Mouse (Mus musculus) forebrain, embryonic 12.5 days (tissue): ENCODE data around the gene Gpank1. TPM values are rescaled to one million over a fixed set of nuclear protein-coding genes. Genes with fewer than 3 reads are reported as not detected.

ENCODE experiments used
- ATAC-seq: fragments of 200-750 bp; cut with Nextera tagmentation; 2 replicates; pipeline ENCODE4 v1.8.0; 2017; ENCODE audit warnings: moderate TSS enrichment; ENCODE audit not compliant: low FRiP score
- H3K27ac ChIP-seq: fragments of 300-500 bp; sonication (generic); 2 replicates; pipeline ENCODE4 v1.5.1; 2016; ENCODE audit warnings: mild to moderate bottlenecking
- H3K27me3 ChIP-seq: fragments of 300-500 bp; sonication (generic); 2 replicates; pipeline ENCODE4 v1.6.1; 2016; ENCODE audit warnings: mild to moderate bottlenecking
- H3K36me3 ChIP-seq: fragments of 300-500 bp; sonication (generic); replicated peaks from 2 replicates; pipeline ENCODE4 v1.6.1; 2016; ENCODE audit warnings: mild to moderate bottlenecking
- H3K4me1 ChIP-seq: fragments of 300-500 bp; sonication (generic); 2 replicates; pipeline ENCODE4 v1.6.1; 2016
- H3K4me2 ChIP-seq: fragments of 300-500 bp; sonication (generic); 2 replicates; pipeline ENCODE4 v1.6.1; 2016; ENCODE audit warnings: mild to moderate bottlenecking, moderate library complexity
- H3K4me3 ChIP-seq: fragments of 300-500 bp; sonication (generic); replicated peaks from 2 replicates; pipeline ENCODE4 v1.5.1; 2016; ENCODE audit warnings: mild to moderate bottlenecking
- H3K9ac ChIP-seq: fragments of 300-500 bp; sonication (generic); 2 replicates; pipeline ENCODE4 v1.6.1; 2016; ENCODE audit warnings: mild to moderate bottlenecking
- H3K9me3 ChIP-seq: fragments of 300-500 bp; sonication (generic); 2 replicates; pipeline ENCODE4 v1.6.1; 2016
- WGBS: fragments of 180-500 bp; shearing (Covaris S2); methylation state at CpG from one replicate; pipeline ENCODE4 v1.1.7; 2016; 5-methylcytosine and 5-hydroxymethylcytosine counted together
- polyA plus RNA-seq: library from polyadenylated mRNA; unstranded; fragments of >200 nt; fragmentation: Nextera tagmentation; extraction: Ambion mirVana; gene quantifications from 2 replicates; pipeline ENCODE4 v1.2.1, GENCODE M21; 2016

Gpank1 gene
- polyA plus RNA-seq, result 27.4 and 28.1 TPM in 2 replicates

- no peaks in the 10 kb centered on the region for H3K9me3 ChIP-seq
- H3K27me3 ChIP-seq, result no peaks in the 10 kb centered on the region
- H3K4me2 ChIP-seq, result peak within 1 kb of the TSS; percentile 94
- peaks cover 47% of the 10 kb centered on the region for H3K36me3 ChIP-seq
- peak within 1 kb of the TSS; percentile 94 for H3K27ac ChIP-seq
- ATAC-seq, result peak; percentile 95
- 1% methylated on average over 49 of the region's 50 CpGs for WGBS
- peak within 1 kb of the TSS; percentile 98 for H3K4me3 ChIP-seq
- peaks cover 27% of the 10 kb centered on the region for H3K4me1 ChIP-seq
- peak within 1 kb of the TSS; percentile 98 for H3K9ac ChIP-seq
These were observed at the start of gene Gpank1 for GRCm38 (mm10) chr17:35121143-35121799. Gene Gpank1 (plus strand): TSS chr17:35121455.

DNA sequence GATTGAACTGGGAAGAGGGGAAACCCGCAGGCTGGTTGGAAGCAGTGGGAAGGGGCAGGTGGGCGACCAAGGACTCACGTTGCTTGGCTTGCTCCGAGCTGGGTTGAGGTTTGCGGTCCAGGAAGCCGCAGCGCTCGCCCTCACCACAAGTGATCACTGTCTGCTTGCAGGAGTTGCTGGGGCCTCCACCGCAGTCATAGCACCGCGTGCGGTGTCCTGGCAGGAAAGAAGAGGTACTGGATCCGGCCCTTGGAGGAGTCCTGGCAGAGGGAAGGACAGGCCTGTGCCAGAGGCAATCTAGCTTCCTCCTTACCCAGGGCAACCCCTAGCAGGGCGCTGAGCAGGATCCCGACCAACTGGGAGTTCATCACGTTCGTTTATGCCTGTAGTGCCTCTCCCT, 47.2 kb upstream of the Gpank1 start:
- no peaks in the 10 kb centered on the region for H3K9me3 ChIP-seq
- no peak overlapping the region for H3K27ac ChIP-seq
- H3K4me1 ChIP-seq, result peaks cover 21% of the 10 kb centered on the region
- H3K9ac ChIP-seq, result no peak overlapping the region
- peaks cover 36% of the 10 kb centered on the region for H3K27me3 ChIP-seq
- no peak overlapping the region for H3K4me3 ChIP-seq
- ATAC-seq, result no peak
- no peaks in the 10 kb centered on the region for H3K36me3 ChIP-seq
- 65% methylated on average over 17 of the region's 17 CpGs for WGBS
- H3K4me2 ChIP-seq, result no peak overlapping the region

DNA sequence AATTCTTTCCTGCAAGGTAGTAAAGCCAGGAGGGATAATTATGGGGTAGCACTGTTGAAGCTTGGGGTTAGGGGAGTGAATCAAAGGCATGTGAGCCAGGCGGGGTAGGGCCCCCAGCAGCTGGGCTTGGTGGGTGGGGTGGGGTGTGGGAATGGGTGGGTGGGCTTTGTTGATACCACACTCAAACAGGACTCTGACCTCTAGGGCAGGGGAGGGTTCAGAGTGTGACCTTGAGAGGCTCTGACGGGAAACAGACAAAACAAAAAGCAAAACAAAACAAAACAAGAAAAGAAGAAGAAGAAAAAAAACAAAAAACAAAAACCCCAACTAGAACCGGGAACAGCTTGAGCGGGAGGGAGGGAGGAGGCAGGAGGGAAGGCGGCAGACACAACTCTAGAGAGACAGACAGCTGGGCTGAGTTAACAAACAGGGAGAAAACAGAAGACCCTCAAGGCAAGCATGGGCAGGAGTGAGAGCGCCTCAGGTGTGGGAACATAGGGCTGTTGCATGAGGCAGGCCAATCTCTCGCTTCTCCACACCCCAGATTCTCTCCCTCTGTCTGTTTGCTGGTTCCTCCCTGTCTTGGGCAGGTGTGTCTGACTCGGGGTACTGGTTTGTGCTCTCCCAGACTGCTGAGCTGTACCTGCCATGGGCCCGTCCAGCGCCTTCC, 44.6 kb upstream of the Gpank1 start, which contains the start of gene Ly6g6e:
TSS of gene Ly6g6e (plus strand) at position 396 of the 670 bp plus-strand sequence.
- Histone ChIP-seq H3K4me2 (peak within 1 kb of the TSS; percentile 39), H3K9me3 (no peaks in the 10 kb centered on the region), H3K27ac (no peak within 1 kb of the TSS), H3K36me3 (no peaks in the 10 kb centered on the region), H3K4me1 (peaks cover 21% of the 10 kb centered on the region), H3K9ac (peak within 1 kb of the TSS; percentile 22; the same call in 1 of the 2 replicates), H3K4me3 (peak within 1 kb of the TSS; percentile 14; the same call in 1 of the 2 replicates), H3K27me3 (peaks cover 33% of the 10 kb centered on the region; the same call in 1 of the 2 replicates)
- ATAC-seq, result no peak
- WGBS, result 23% methylated on average over 10 of the region's 10 CpGs

GRCm38 (mm10) chr17:35077285-35077684, 44.0 kb upstream of the Gpank1 start:
- H3K4me2 ChIP-seq, result peak overlapping the region; percentile 39
- no peak overlapping the region for H3K27ac ChIP-seq
- H3K36me3 ChIP-seq, result no peaks in the 10 kb centered on the region
- WGBS, result 41% methylated on average over 2 of the region's 2 CpGs
- H3K4me1 ChIP-seq, result peaks cover 21% of the 10 kb centered on the region
- no peaks in the 10 kb centered on the region for H3K9me3 ChIP-seq
- no peak for ATAC-seq
- H3K9ac ChIP-seq, result peak overlapping the region; percentile 22; the same call in 1 of the 2 replicates
- H3K4me3 ChIP-seq, result no peak overlapping the region
- H3K27me3 ChIP-seq, result peaks cover 33% of the 10 kb centered on the region; the same call in 1 of the 2 replicates

GRCm38 (mm10) chr17:35077786-35078233, 43.4 kb upstream of the Gpank1 start, which contains the start of gene Ly6g6d:
Gene Ly6g6d (minus strand): TSS chr17:35078065.
- H3K4me3 ChIP-seq, result peak within 1 kb of the TSS; percentile 14; the same call in 1 of the 2 replicates

GRCm38 (mm10) chr17:35079778-35080177, 41.5 kb upstream of the Gpank1 start:
- ATAC-seq, result no peak
- 70% methylated on average over 9 of the region's 9 CpGs for WGBS
- no peaks in the 10 kb centered on the region for H3K36me3 ChIP-seq
- no peak overlapping the region for H3K4me2 ChIP-seq
- peaks cover 21% of the 10 kb centered on the region for H3K4me1 ChIP-seq
- H3K9ac ChIP-seq, result no peak overlapping the region
- H3K9me3 ChIP-seq, result no peaks in the 10 kb centered on the region
- no peak overlapping the region for H3K4me3 ChIP-seq
- peaks cover 33% of the 10 kb centered on the region; the same call in 1 of the 2 replicates for H3K27me3 ChIP-seq
- no peak overlapping the region for H3K27ac ChIP-seq

More at GRCm38 (mm10) chr17:35077786-35078233, 43.4 kb upstream of the Gpank1 start, which contains the start of gene Ly6g6d:
- Histone ChIP-seq H3K9me3 (no peaks in the 10 kb centered on the region), H3K4me2 (peak within 1 kb of the TSS; percentile 39), H3K27me3 (peaks cover 35% of the 10 kb centered on the region; the same call in 1 of the 2 replicates), H3K27ac (no peak within 1 kb of the TSS), H3K4me1 (peaks cover 21% of the 10 kb centered on the region), H3K36me3 (no peaks in the 10 kb centered on the region), H3K9ac (peak within 1 kb of the TSS; percentile 22; the same call in 1 of the 2 replicates)
- WGBS, result 11% methylated on average over 14 of the region's 14 CpGs
- ATAC-seq, result no peak

GRCm38 (mm10) chr17:35080248-35080647, 41.0 kb upstream of the Gpank1 start:
- Histone ChIP-seq H3K4me2 (no peak overlapping the region), H3K4me1 (peaks cover 21% of the 10 kb centered on the region), H3K27ac (no peak overlapping the region), H3K9ac (no peak overlapping the region), H3K9me3 (no peaks in the 10 kb centered on the region), H3K4me3 (no peak overlapping the region), H3K27me3 (peaks cover 34% of the 10 kb centered on the region; the same call in 1 of the 2 replicates), H3K36me3 (no peaks in the 10 kb centered on the region)
- 69% methylated on average over 6 of the region's 6 CpGs for WGBS
- ATAC-seq, result no peak

DNA sequence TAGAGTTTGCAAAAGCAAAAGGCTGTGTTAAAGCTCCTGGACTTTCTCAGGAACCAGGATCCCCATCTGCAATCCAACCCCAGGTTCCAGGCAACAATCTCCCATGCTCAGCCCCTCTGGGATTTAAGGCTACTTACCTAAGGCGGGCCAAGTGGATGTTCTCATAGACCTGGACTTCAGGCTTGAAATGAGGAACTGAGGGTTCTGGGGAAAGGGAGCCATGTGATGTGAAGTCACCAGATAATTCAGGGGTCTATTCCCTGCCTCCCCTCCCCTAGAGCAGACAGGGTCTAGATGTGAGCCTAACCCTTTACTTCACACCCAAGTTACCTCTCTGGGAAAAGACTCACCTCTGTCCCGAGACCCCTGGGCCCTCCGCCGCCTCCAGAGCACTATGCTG, 40.5 kb upstream of the Gpank1 start:
- ATAC-seq, result no peak
- Histone ChIP-seq H3K27ac (no peak overlapping the region), H3K4me2 (no peak overlapping the region), H3K36me3 (no peaks in the 10 kb centered on the region), H3K4me1 (peaks cover 21% of the 10 kb centered on the region), H3K9me3 (no peaks in the 10 kb centered on the region), H3K4me3 (no peak overlapping the region), H3K27me3 (peaks cover 35% of the 10 kb centered on the region; the same call in 1 of the 2 replicates), H3K9ac (no peak overlapping the region)
- 75% methylated on average over 4 of the region's 4 CpGs for WGBS

- Histone ChIP-seq H3K4me3 (no peak overlapping the region), H3K4me1 (peaks cover 2% of the 10 kb centered on the region; the same call in 1 of the 2 replicates), H3K9me3 (no peaks in the 10 kb centered on the region), H3K4me2 (no peak overlapping the region), H3K9ac (no peak overlapping the region), H3K36me3 (no peaks in the 10 kb centered on the region), H3K27me3 (peaks cover 20% of the 10 kb centered on the region; the same call in 1 of the 2 replicates), H3K27ac (no peak overlapping the region)
- WGBS, result 85% methylated on average over 16 of the region's 16 CpGs
- ATAC-seq, result no peak
These were observed 38.2 kb upstream of the Gpank1 start for GRCm38 (mm10) chr17:35082841-35083576.

- H3K9me3 ChIP-seq, result no peaks in the 10 kb centered on the region
- peaks cover 13% of the 10 kb centered on the region; the same call in 1 of the 2 replicates for H3K27me3 ChIP-seq
- H3K4me2 ChIP-seq, result no peak overlapping the region
- no peaks in the 10 kb centered on the region for H3K36me3 ChIP-seq
- no peaks in the 10 kb centered on the region for H3K4me1 ChIP-seq
- H3K9ac ChIP-seq, result no peak overlapping the region
- no peak overlapping the region for H3K27ac ChIP-seq
- ATAC-seq, result no peak
- 90% methylated on average over 3 of the region's 3 CpGs for WGBS
- no peak overlapping the region for H3K4me3 ChIP-seq
These were observed 37.2 kb upstream of the Gpank1 start for GRCm38 (mm10) chr17:35083929-35084497.

- WGBS, result 87% methylated on average over 7 of the region's 7 CpGs
- no peak within 1 kb of the TSS for H3K4me3 ChIP-seq
- H3K9ac ChIP-seq, result no peak within 1 kb of the TSS
- peaks cover 7% of the 10 kb centered on the region for H3K4me1 ChIP-seq
- H3K27me3 ChIP-seq, result peaks cover 9% of the 10 kb centered on the region; the same call in 1 of the 2 replicates
- no peaks in the 10 kb centered on the region for H3K36me3 ChIP-seq
- no peak for ATAC-seq
- H3K9me3 ChIP-seq, result no peaks in the 10 kb centered on the region
- H3K4me2 ChIP-seq, result no peak within 1 kb of the TSS
- H3K27ac ChIP-seq, result no peak within 1 kb of the TSS
These were observed 35.9 kb upstream of the Gpank1 start, which contains the start of gene Ly6g6f for GRCm38 (mm10) chr17:35085208-35085865. Gene Ly6g6f (minus strand): TSS chr17:35085610.
